Mouse (Mus musculus) kidney, adult 2 months (tissue): Measurements from ENCODE around the gene Zfp82.

ENCODE experiments used
- CTCF ChIP-seq: fragments of 200-500 bp; conservative IDR thresholded peaks from 2 replicates; pipeline ENCODE4 v1.5.1; 2011; ENCODE audit warnings: low read depth, mild to moderate bottlenecking, control low read depth, low read length, moderate library complexity, mixed read lengths; ENCODE audit not compliant: insufficient read depth, insufficient read length
- POLR2A ChIP-seq: fragments of 200-500 bp; IDR thresholded peaks from one replicate; pipeline ENCODE4 v1.6.1; 2011; ENCODE audit warnings: low read depth, low read length, control low read depth

- TF ChIP-seq CTCF (no peak), POLR2A (no peak)
Observed at GRCm38 (mm10) chr7:30044354-30044753, 28.3 kb downstream of the Zfp82 start.
